Mouse (Mus musculus): ENCODE measurements around the gene Med26. TPM values are rescaled to one million over a fixed set of nuclear protein-coding genes. Genes with fewer than 3 reads are reported as not detected.

Gene Med26
- polyA plus RNA-seq, 1 experiment from 2014 or later = 20.2 TPM

DNA sequence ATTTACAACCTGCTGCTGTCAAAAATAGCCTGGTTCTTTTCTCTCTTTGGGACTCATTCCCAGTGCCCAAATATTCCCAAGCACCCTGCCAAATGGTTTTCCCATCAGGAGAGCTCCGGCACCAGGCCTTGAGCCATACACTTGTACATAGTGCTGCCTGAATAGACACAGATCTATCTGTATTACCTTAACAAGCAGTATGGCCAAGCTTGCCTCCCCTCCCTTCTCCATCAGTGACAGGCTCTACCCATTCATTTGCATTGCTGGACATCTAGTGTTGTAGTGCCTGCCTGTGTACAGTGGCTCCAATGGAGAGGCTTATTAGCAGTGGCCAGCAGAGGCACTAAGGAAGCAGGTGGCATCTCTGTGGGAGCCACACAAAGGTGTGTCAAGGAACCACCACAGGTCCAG is 47.5 kb downstream of the Med26 start:
- WGBS = 97% methylated on average over 1 of the region's 1 CpGs
- H3K4me3 ChIP-seq (replicated peaks) = no peak overlapping the region
- no peak overlapping the region for H3K9ac ChIP-seq (replicated peaks)
- H3K4me2 ChIP-seq = no peak overlapping the region
- peaks cover 8% of the 10 kb centered on the region; the same call in 1 of the 2 replicates for H3K4me1 ChIP-seq (replicated peaks)
- H3K9me3 ChIP-seq = no peaks in the 10 kb centered on the region
- no peak for ATAC-seq (ENCODE audit: insufficient number of reproducible peaks, insufficient read depth, low FRiP score, low TSS enrichment, low read depth)
- H3K27ac ChIP-seq = no peak overlapping the region
- no peaks in the 10 kb centered on the region for H3K27me3 ChIP-seq
- peaks cover 53% of the 10 kb centered on the region for H3K36me3 ChIP-seq

- WGBS = 79% methylated on average over 2 of the region's 2 CpGs
- H3K27me3 ChIP-seq = no peaks in the 10 kb centered on the region
- no peak overlapping the region for H3K27ac ChIP-seq
- no peak for ATAC-seq (ENCODE audit: insufficient number of reproducible peaks, insufficient read depth, low FRiP score, low TSS enrichment, low read depth)
- H3K36me3 ChIP-seq = peaks cover 62% of the 10 kb centered on the region
- H3K4me1 ChIP-seq (replicated peaks) = peaks cover 8% of the 10 kb centered on the region; the same call in 1 of the 2 replicates
- no peak overlapping the region for H3K4me2 ChIP-seq
- H3K4me3 ChIP-seq (replicated peaks) = no peak overlapping the region
- no peaks in the 10 kb centered on the region for H3K9me3 ChIP-seq
- H3K9ac ChIP-seq (replicated peaks) = no peak overlapping the region
Observed at GRCm38 (mm10) chr8:72499521-72500284, 48.4 kb downstream of the Med26 start.

GRCm38 (mm10) chr8:72498527-72498926 is 49.5 kb downstream of the Med26 start:
- no peak for ATAC-seq (ENCODE audit: insufficient number of reproducible peaks, insufficient read depth, low FRiP score, low TSS enrichment, low read depth)
- H3K36me3 ChIP-seq = peaks cover 59% of the 10 kb centered on the region
- 91% methylated on average over 4 of the region's 4 CpGs for whole genome bisulfite sequencing

DNA sequence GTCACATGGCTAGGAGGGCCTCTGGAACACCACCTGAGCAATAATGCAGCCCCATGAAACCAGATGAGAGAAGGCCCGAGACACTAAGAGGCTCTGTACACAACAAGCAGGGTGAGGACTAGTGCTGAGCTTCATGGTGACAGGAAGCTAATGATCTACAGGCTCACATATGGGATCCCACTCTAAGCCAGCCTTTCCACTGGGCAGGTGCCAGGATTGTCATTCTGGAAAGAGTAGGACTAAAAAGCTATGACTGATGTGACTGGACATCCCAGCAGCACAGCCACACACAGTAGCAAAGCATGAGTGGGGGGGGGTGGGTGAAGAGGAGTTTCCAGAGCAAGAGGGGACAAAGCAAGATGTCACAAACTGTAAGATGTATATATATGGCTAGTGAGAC is 50.2 kb downstream of the Med26 start:
- Histone ChIP-seq H3K27ac (no peak overlapping the region), H3K36me3 (peaks cover 55% of the 10 kb centered on the region), H3K9me3 (no peaks in the 10 kb centered on the region), H3K4me2 (no peak overlapping the region), H3K27me3 (no peaks in the 10 kb centered on the region), H3K9ac (replicated peaks) (no peak overlapping the region), H3K4me1 (replicated peaks) (peaks cover 11% of the 10 kb centered on the region), H3K4me3 (replicated peaks) (no peak overlapping the region)
- 79% methylated on average over 1 of the region's 1 CpGs for WGBS
- ATAC-seq (ENCODE audit: insufficient number of reproducible peaks, insufficient read depth, low FRiP score, low TSS enrichment, low read depth) = no peak

More at GRCm38 (mm10) chr8:72498527-72498926, 49.5 kb downstream of the Med26 start:
- Histone ChIP-seq H3K27me3 (no peaks in the 10 kb centered on the region), H3K4me1 (replicated peaks) (peaks cover 8% of the 10 kb centered on the region), H3K9me3 (no peaks in the 10 kb centered on the region), H3K4me3 (replicated peaks) (no peak overlapping the region), H3K27ac (no peak overlapping the region), H3K4me2 (no peak overlapping the region), H3K9ac (replicated peaks) (no peak overlapping the region)

DNA sequence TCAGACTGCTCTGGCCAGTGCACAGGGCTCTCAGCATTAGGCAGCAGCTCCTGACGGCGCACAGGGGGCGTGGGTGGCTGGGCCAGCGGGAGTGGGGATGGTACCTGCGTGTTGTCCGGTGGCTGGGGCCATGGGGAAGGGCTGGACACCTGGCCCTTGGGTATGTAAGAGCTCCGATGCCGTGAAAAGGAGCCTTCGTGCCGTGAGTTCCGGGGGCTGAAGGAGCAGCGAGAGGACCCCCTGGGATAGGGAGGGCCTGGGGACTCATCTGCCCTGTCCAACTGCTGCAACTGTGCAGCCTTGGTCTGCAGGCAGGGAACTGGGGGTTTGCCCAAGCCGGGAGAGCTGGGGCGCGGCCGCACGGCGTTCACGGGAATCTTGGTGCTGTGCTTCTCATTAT is 51.9 kb downstream of the Med26 start:
- 88% methylated on average over 19 of the region's 19 CpGs for WGBS
- Histone ChIP-seq H3K4me2 (no peak overlapping the region), H3K9me3 (no peaks in the 10 kb centered on the region), H3K4me1 (replicated peaks) (peaks cover 16% of the 10 kb centered on the region), H3K36me3 (peaks cover 49% of the 10 kb centered on the region), H3K27ac (no peak overlapping the region), H3K27me3 (no peaks in the 10 kb centered on the region), H3K4me3 (replicated peaks) (no peak overlapping the region), H3K9ac (replicated peaks) (no peak overlapping the region)
- no peak for ATAC-seq (ENCODE audit: insufficient number of reproducible peaks, insufficient read depth, low FRiP score, low TSS enrichment, low read depth)

- H3K9ac ChIP-seq (replicated peaks) = no peak overlapping the region
- no peak overlapping the region for H3K4me3 ChIP-seq (replicated peaks)
- no peaks in the 10 kb centered on the region for H3K9me3 ChIP-seq
- peaks cover 49% of the 10 kb centered on the region for H3K36me3 ChIP-seq
- H3K27ac ChIP-seq = no peak overlapping the region
- H3K4me1 ChIP-seq (replicated peaks) = peaks cover 23% of the 10 kb centered on the region
- H3K27me3 ChIP-seq = no peaks in the 10 kb centered on the region
- ATAC-seq (ENCODE audit: insufficient number of reproducible peaks, insufficient read depth, low FRiP score, low TSS enrichment, low read depth) = no peak
- H3K4me2 ChIP-seq = no peak overlapping the region
- WGBS = 89% methylated on average over 23 of the region's 23 CpGs
Observed at GRCm38 (mm10) chr8:72495411-72496111, 52.5 kb downstream of the Med26 start.

DNA sequence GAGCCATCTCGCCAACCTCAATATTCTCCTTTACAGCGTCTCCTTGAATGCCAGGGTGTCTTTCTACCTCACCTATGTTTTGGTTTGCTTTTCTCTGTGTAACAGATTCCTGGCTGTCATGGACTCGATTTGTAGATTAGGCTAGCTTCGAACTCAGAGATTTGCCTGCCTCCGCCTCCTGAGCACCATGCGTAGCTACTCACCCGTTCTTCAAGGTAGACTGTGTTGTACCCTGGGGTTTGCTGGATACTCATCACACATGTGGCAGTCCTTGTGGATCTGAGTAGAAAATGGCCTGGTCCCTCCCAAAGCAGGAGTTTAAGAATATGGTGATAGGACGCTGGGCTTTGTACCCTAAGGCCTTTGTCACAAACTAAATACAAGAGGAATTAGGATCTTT is 54.7 kb downstream of the Med26 start:
- H3K9me3 ChIP-seq = no peaks in the 10 kb centered on the region
- H3K4me2 ChIP-seq = peak overlapping the region; percentile 79
- H3K4me1 ChIP-seq (replicated peaks) = peaks cover 24% of the 10 kb centered on the region
- H3K4me3 ChIP-seq (replicated peaks) = peak overlapping the region; percentile 96
- peak overlapping the region; percentile 68 for H3K9ac ChIP-seq (replicated peaks)
- no peak for ATAC-seq (ENCODE audit: insufficient number of reproducible peaks, insufficient read depth, low FRiP score, low TSS enrichment, low read depth)
- H3K36me3 ChIP-seq = peaks cover 52% of the 10 kb centered on the region
- peak overlapping the region; percentile 57; the same call in 1 of the 2 replicates for H3K27ac ChIP-seq
- 12% methylated on average over 8 of the region's 8 CpGs for WGBS
- H3K27me3 ChIP-seq = no peaks in the 10 kb centered on the region

GRCm38 (mm10) chr8:72492622-72493081 is 55.4 kb downstream of the Med26 start:
- no peaks in the 10 kb centered on the region for H3K27me3 ChIP-seq
- peak; percentile 97 for ATAC-seq (ENCODE audit: insufficient number of reproducible peaks, insufficient read depth, low FRiP score, low TSS enrichment, low read depth)
- peaks cover 24% of the 10 kb centered on the region for H3K4me1 ChIP-seq (replicated peaks)
- 0% methylated on average over 56 of the region's 56 CpGs for WGBS
- peaks cover 56% of the 10 kb centered on the region for H3K36me3 ChIP-seq
- H3K4me2 ChIP-seq = peak overlapping the region; percentile 79
- H3K9me3 ChIP-seq = no peaks in the 10 kb centered on the region
- peak overlapping the region; percentile 96 for H3K4me3 ChIP-seq (replicated peaks)
- peak overlapping the region; percentile 84 for H3K9ac ChIP-seq (replicated peaks)
- H3K27ac ChIP-seq = peak overlapping the region; percentile 57; the same call in 1 of the 2 replicates

GRCm38 (mm10) chr8:72491680-72492621 is 56.1 kb downstream of the Med26 start, which contains the start of gene Slc35e1:
Gene Slc35e1, minus strand, starts transcription at chr8:72492614.
- Histone ChIP-seq H3K4me2 (peak within 1 kb of the TSS; percentile 92), H3K9ac (replicated peaks) (peak within 1 kb of the TSS; percentile 84), H3K4me3 (replicated peaks) (peak within 1 kb of the TSS; percentile 96), H3K27me3 (no peaks in the 10 kb centered on the region), H3K27ac (peak within 1 kb of the TSS; percentile 72), H3K36me3 (peaks cover 56% of the 10 kb centered on the region), H3K4me1 (replicated peaks) (peaks cover 24% of the 10 kb centered on the region), H3K9me3 (no peaks in the 10 kb centered on the region)
- peak; percentile 60 for ATAC-seq (ENCODE audit: insufficient number of reproducible peaks, insufficient read depth, low FRiP score, low TSS enrichment, low read depth)
- WGBS = under 1% methylated on average over 97 of the region's 98 CpGs

- Histone ChIP-seq H3K27me3 (no peaks in the 10 kb centered on the region), H3K27ac (no peak overlapping the region), H3K36me3 (peaks cover 56% of the 10 kb centered on the region), H3K4me3 (replicated peaks) (peak overlapping the region; percentile 96), H3K9ac (replicated peaks) (0 out of 2 replicates have a peak overlapping the region, but pooled peaks have one; percentile 84), H3K4me2 (peak overlapping the region; percentile 92), H3K9me3 (no peaks in the 10 kb centered on the region), H3K4me1 (replicated peaks) (peaks cover 24% of the 10 kb centered on the region)
- 89% methylated on average over 2 of the region's 2 CpGs for WGBS
- ATAC-seq (ENCODE audit: insufficient number of reproducible peaks, insufficient read depth, low FRiP score, low TSS enrichment, low read depth) = no peak
Observed at GRCm38 (mm10) chr8:72491017-72491416, 57.1 kb downstream of the Med26 start.

Measured in limb, embryonic 12.5 days (tissue).